Mouse (Mus musculus): ENCODE measurements at regions not wholly inside any gene's neighbourhood (a gene's known extent, or its start where the extent isn't known, plus 50 kb on each side); places are given as distances from the start of the nearest gene placed in this dataset.

- TF ChIP-seq CEBPB (IDR thresholded peaks at IDR 0.05; ENCODE audit: low read depth) (no peak), CTCF (IDR thresholded peaks at IDR 0.05; ENCODE audit: control insufficient read depth, insufficient read depth, insufficient read length) (no peak), MAX (IDR thresholded peaks at IDR 0.05) (no peak), MYOG (IDR thresholded peaks at IDR 0.05; ENCODE audit: control insufficient read depth, extremely low read depth, insufficient read length) (no peak)
Observed at GRCm38 (mm10) chr2:78980661-78981229, 112.8 kb downstream of the Ube2e3 start.

Data from C2C12 (cell line).